18 mouse cellular contexts compared by ENCODE assay signal in the genomic region with DNA sequence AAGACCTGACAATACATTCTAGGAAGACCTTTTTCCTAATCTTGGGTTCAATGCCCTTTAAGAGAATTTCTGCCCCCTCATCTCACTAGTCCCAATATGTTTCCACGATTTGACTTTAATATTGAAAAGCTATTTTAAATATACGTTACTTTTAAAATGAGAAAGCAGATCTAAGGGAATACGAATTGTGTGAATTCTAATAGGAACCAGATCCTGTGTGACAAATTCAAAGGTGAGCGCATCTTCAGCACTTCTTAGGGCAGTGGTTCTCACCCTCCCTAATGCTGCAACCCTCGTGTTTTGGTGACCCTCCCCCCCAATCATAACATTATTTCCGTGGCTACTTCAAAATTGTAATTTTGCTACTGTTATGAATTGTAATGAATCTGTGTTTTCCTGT. TPM values are rescaled to one million over a fixed set of nuclear protein-coding genes. Genes with fewer than 3 reads are reported as not detected.
DNase-seq lines count a peak whose midpoint lies in the region; ATAC-seq and TF ChIP-seq lines count a peak whose summit lies in the region.
"Had no signal": no experiment of that assay in that cellular context is flagged by ENCODE, and none has a peak within 500 bp of the region (broad histone marks: within the 10 kb centered on the region; RNA-seq: fewer than 3 reads in every experiment).

No protein-coding gene starts in this region.

- H3K4me3 ChIP-seq in hindbrain, embryonic 14.5 days (replicated peaks; ENCODE audit: low read length): 0 out of 2 replicates have a peak overlapping the region, but pooled peaks have one; percentile 4
- no peak overlapping the region for H3K4me3 ChIP-seq in hindbrain, embryonic 13.5 days
- H3K4me3 ChIP-seq in liver, embryonic 11.5 days (ENCODE audit: low read depth, low read length): 0 out of 2 replicates have a peak overlapping the region, but pooled peaks have one; percentile 5
- H3K4me3 ChIP-seq in liver, embryonic 12.5 days: no peak overlapping the region
- 0 out of 2 replicates have a peak overlapping the region, but pooled peaks have one; percentile 47 for H3K4me3 ChIP-seq in embryonic facial prominence, embryonic 15.5 days (replicated peaks)
- peak overlapping the region; percentile 15; the same call in 1 of the 2 replicates for H3K4me3 ChIP-seq in stomach, postnatal 0 days (ENCODE audit: low read depth, low read length)
- H3K4me3 ChIP-seq: midbrain, embryonic 12.5 days had no signal

- 15% methylated on average over 6 of the region's 6 CpGs for WGBS in hindbrain, embryonic 14.5 days
- WGBS in hindbrain, embryonic 13.5 days: 8% methylated on average over 6 of the region's 6 CpGs
- WGBS in liver, embryonic 11.5 days: 18% methylated on average over 6 of the region's 6 CpGs
- 20% methylated on average over 6 of the region's 6 CpGs for WGBS in liver, embryonic 12.5 days (ENCODE audit: insufficient replicate concordance)
- 21% methylated on average over 6 of the region's 6 CpGs for WGBS in embryonic facial prominence, embryonic 15.5 days
- WGBS in stomach, postnatal 0 days: 34% methylated on average over 6 of the region's 6 CpGs

- peaks cover 84% of the 10 kb centered on the region for H3K27me3 ChIP-seq in hindbrain, embryonic 14.5 days (ENCODE audit: control insufficient read depth, insufficient read depth, low read length)
- H3K27me3 ChIP-seq in hindbrain, embryonic 13.5 days: peaks cover 83% of the 10 kb centered on the region
- H3K27me3 ChIP-seq in liver, embryonic 11.5 days (replicated peaks; ENCODE audit: control insufficient read depth, insufficient read depth, low read length): peaks cover 59% of the 10 kb centered on the region
- H3K27me3 ChIP-seq in liver, embryonic 12.5 days (replicated peaks): peaks cover 72% of the 10 kb centered on the region
- peaks cover 56% of the 10 kb centered on the region for H3K27me3 ChIP-seq in embryonic facial prominence, embryonic 15.5 days
- 0 out of 2 replicates have a peak, but pooled peaks cover 5% of the 10 kb centered on the region for H3K27me3 ChIP-seq in stomach, postnatal 0 days (ENCODE audit: control insufficient read depth, insufficient read depth, low read length)
- H3K27me3 ChIP-seq: Patski had no signal

- H3K4me1 ChIP-seq in hindbrain, embryonic 14.5 days (replicated peaks; ENCODE audit: control insufficient read depth, insufficient read depth, low read length): peaks cover 23% of the 10 kb centered on the region
- peaks cover 38% of the 10 kb centered on the region for H3K4me1 ChIP-seq in hindbrain, embryonic 13.5 days (replicated peaks)
- H3K4me1 ChIP-seq in liver, embryonic 11.5 days (replicated peaks; ENCODE audit: control insufficient read depth, insufficient read depth, low read length): peaks cover 15% of the 10 kb centered on the region; the same call in 1 of the 2 replicates
- peaks cover 17% of the 10 kb centered on the region; the same call in 1 of the 2 replicates for H3K4me1 ChIP-seq in liver, embryonic 12.5 days
- peaks cover 32% of the 10 kb centered on the region for H3K4me1 ChIP-seq in embryonic facial prominence, embryonic 15.5 days
- peaks cover 8% of the 10 kb centered on the region; the same call in 1 of the 2 replicates for H3K4me1 ChIP-seq in stomach, postnatal 0 days (replicated peaks; ENCODE audit: control insufficient read depth, insufficient read depth)

- H3K9me3 ChIP-seq in hindbrain, embryonic 14.5 days (ENCODE audit: control insufficient read depth, low read length): no peaks in the 10 kb centered on the region
- no peaks in the 10 kb centered on the region for H3K9me3 ChIP-seq in hindbrain, embryonic 13.5 days
- H3K9me3 ChIP-seq in liver, embryonic 11.5 days (ENCODE audit: control insufficient read depth, low read length): no peaks in the 10 kb centered on the region
- no peaks in the 10 kb centered on the region for H3K9me3 ChIP-seq in liver, embryonic 12.5 days (replicated peaks)
- H3K9me3 ChIP-seq in embryonic facial prominence, embryonic 15.5 days (replicated peaks): no peaks in the 10 kb centered on the region
- no peaks in the 10 kb centered on the region for H3K9me3 ChIP-seq in stomach, postnatal 0 days (ENCODE audit: control insufficient read depth, low read length)
- H3K9me3 ChIP-seq: midbrain, embryonic 12.5 days had no signal

- H3K27ac ChIP-seq in hindbrain, embryonic 14.5 days: no peak overlapping the region
- no peak overlapping the region for H3K27ac ChIP-seq in hindbrain, embryonic 13.5 days
- no peak overlapping the region for H3K27ac ChIP-seq in liver, embryonic 11.5 days (ENCODE audit: low read depth, low read length)
- no peak overlapping the region for H3K27ac ChIP-seq in liver, embryonic 12.5 days
- no peak overlapping the region for H3K27ac ChIP-seq in embryonic facial prominence, embryonic 15.5 days (replicated peaks)
- no peak overlapping the region for H3K27ac ChIP-seq in stomach, postnatal 0 days (replicated peaks)
- H3K27ac ChIP-seq: midbrain, embryonic 12.5 days had no signal

- no peak for TF ChIP-seq EP300 in stomach, postnatal 0 days (optimal IDR thresholded peaks at IDR 0.05)

- H3K9ac ChIP-seq in hindbrain, embryonic 14.5 days: no peak overlapping the region
- no peak overlapping the region for H3K9ac ChIP-seq in hindbrain, embryonic 13.5 days
- H3K9ac ChIP-seq in liver, embryonic 11.5 days (ENCODE audit: low read depth, low read length): no peak overlapping the region
- no peak overlapping the region for H3K9ac ChIP-seq in liver, embryonic 12.5 days
- no peak overlapping the region for H3K9ac ChIP-seq in embryonic facial prominence, embryonic 15.5 days
- no peak overlapping the region for H3K9ac ChIP-seq in stomach, postnatal 0 days (ENCODE audit: low read length)
- H3K9ac ChIP-seq: liver, postnatal 0 days; midbrain, embryonic 12.5 days had no signal

- DNase-seq in hindbrain, embryonic 14.5 days (ENCODE audit: low spot score): no peak
- no peak for DNase-seq in liver, embryonic 11.5 days (ENCODE audit: low spot score)
- DNase-seq in stomach, postnatal 0 days (ENCODE audit: low spot score): no peak
- DNase-seq in thymus, postnatal 0 days (ENCODE audit: low spot score): no peak
- DNase-seq in adrenal gland, adult 8-10 months: no peak
- DNase-seq: cerebellum, postnatal 25 days; layer of hippocampus, postnatal 36 days; liver, postnatal 0 days; lung, postnatal 4 days; right cerebral cortex, postnatal 25 days; thymus, postnatal 25 days had no signal

- H3K4me2 ChIP-seq in hindbrain, embryonic 14.5 days (replicated peaks): no peak overlapping the region
- H3K4me2 ChIP-seq in hindbrain, embryonic 13.5 days: no peak overlapping the region
- H3K4me2 ChIP-seq in liver, embryonic 11.5 days: no peak overlapping the region; the same call in 1 of the 2 replicates
- no peak overlapping the region for H3K4me2 ChIP-seq in liver, embryonic 12.5 days
- no peak overlapping the region for H3K4me2 ChIP-seq in embryonic facial prominence, embryonic 15.5 days (replicated peaks)
- H3K4me2 ChIP-seq in stomach, postnatal 0 days (replicated peaks; ENCODE audit: low read depth): 0 out of 2 replicates have a peak overlapping the region, but pooled peaks have one; percentile 8
- H3K4me2 ChIP-seq: midbrain, embryonic 12.5 days had no signal

- TF ChIP-seq CTCF in stomach, postnatal 0 days (IDR thresholded peaks at IDR 0.05; ENCODE audit: low read depth): no peak

- ATAC-seq in hindbrain, embryonic 14.5 days (ENCODE audit: low FRiP score): no peak
- ATAC-seq in hindbrain, embryonic 13.5 days (ENCODE audit: low FRiP score): no peak
- ATAC-seq in liver, embryonic 11.5 days (replicated peaks; ENCODE audit: low FRiP score): no peak
- no peak for ATAC-seq in liver, embryonic 12.5 days
- ATAC-seq in embryonic facial prominence, embryonic 15.5 days (ENCODE audit: insufficient number of reproducible peaks, low FRiP score, low TSS enrichment, low read depth): no peak
- no peak for ATAC-seq in stomach, postnatal 0 days (ENCODE audit: low FRiP score, low TSS enrichment)
- ATAC-seq: forebrain, embryonic 14.5 days; hindbrain, embryonic 16.5 days; liver, postnatal 0 days; Patski had no signal

- H3K36me3 ChIP-seq in hindbrain, embryonic 14.5 days (replicated peaks; ENCODE audit: control insufficient read depth, insufficient read depth): no peaks in the 10 kb centered on the region
- H3K36me3 ChIP-seq in hindbrain, embryonic 13.5 days: no peaks in the 10 kb centered on the region
- H3K36me3 ChIP-seq in liver, embryonic 11.5 days (ENCODE audit: control insufficient read depth, insufficient read depth, low read length): no peaks in the 10 kb centered on the region
- no peaks in the 10 kb centered on the region for H3K36me3 ChIP-seq in liver, embryonic 12.5 days
- H3K36me3 ChIP-seq in embryonic facial prominence, embryonic 15.5 days: no peaks in the 10 kb centered on the region
- no peaks in the 10 kb centered on the region for H3K36me3 ChIP-seq in stomach, postnatal 0 days (ENCODE audit: control insufficient read depth, insufficient read depth, low read length)
- H3K36me3 ChIP-seq: midbrain, embryonic 12.5 days had no signal

RNA-seq across cellular contexts. Expression of a gene that starts 2.9 kb away (rescaled TPM):
- polyA plus RNA-seq in hindbrain, embryonic 14.5 days (2014; fragmentation: Nextera tagmentation; extraction: Ambion mirVana): 11.9 and 12.4 TPM in 2 replicates
- polyA plus RNA-seq in hindbrain, embryonic 13.5 days (2015; fragmentation: Nextera tagmentation; extraction: Ambion mirVana): 9.3 and 10.6 TPM in 2 replicates
- polyA plus RNA-seq in liver, embryonic 11.5 days (2014; fragmentation: Nextera tagmentation; extraction: Ambion mirVana): 6.9 and 10.2 TPM in 2 replicates
- polyA plus RNA-seq in liver, embryonic 12.5 days (2016; fragmentation: Nextera tagmentation; extraction: Ambion mirVana): 2.6 and 3.7 TPM in 2 replicates
- 4.9 and 6.7 TPM in 2 replicates for polyA plus RNA-seq in embryonic facial prominence, embryonic 15.5 days (2015; fragmentation: Nextera tagmentation; extraction: Ambion mirVana)
- 5.5 and 6.9 TPM in 2 replicates for polyA plus RNA-seq in stomach, postnatal 0 days (2015; fragmentation: Nextera tagmentation; extraction: Ambion mirVana)
- 2.7 and 2.9 TPM in 2 replicates for polyA plus RNA-seq in thymus, postnatal 0 days (2015; fragmentation: Nextera tagmentation; extraction: Ambion mirVana)
- 10 to 100 TPM; 35.6 to 48.3 (median 38.9) TPM for total RNA-seq in adrenal gland, adult 8-10 months (2022)

Comparison
In these comparisons a context has a peak if more than half of its experiments do, and no peak if none do; other contexts are left out.
1. H3K4me3 ChIP-seq: peak in hindbrain, embryonic 14.5 days (single experiment), liver, embryonic 11.5 days (single experiment), embryonic facial prominence, embryonic 15.5 days (single experiment) and stomach, postnatal 0 days (single experiment); none in hindbrain, embryonic 13.5 days (single experiment) and liver, embryonic 12.5 days (single experiment).